Mouse (Mus musculus): ENCODE data around the gene Erh.

The Erh gene

DNA sequence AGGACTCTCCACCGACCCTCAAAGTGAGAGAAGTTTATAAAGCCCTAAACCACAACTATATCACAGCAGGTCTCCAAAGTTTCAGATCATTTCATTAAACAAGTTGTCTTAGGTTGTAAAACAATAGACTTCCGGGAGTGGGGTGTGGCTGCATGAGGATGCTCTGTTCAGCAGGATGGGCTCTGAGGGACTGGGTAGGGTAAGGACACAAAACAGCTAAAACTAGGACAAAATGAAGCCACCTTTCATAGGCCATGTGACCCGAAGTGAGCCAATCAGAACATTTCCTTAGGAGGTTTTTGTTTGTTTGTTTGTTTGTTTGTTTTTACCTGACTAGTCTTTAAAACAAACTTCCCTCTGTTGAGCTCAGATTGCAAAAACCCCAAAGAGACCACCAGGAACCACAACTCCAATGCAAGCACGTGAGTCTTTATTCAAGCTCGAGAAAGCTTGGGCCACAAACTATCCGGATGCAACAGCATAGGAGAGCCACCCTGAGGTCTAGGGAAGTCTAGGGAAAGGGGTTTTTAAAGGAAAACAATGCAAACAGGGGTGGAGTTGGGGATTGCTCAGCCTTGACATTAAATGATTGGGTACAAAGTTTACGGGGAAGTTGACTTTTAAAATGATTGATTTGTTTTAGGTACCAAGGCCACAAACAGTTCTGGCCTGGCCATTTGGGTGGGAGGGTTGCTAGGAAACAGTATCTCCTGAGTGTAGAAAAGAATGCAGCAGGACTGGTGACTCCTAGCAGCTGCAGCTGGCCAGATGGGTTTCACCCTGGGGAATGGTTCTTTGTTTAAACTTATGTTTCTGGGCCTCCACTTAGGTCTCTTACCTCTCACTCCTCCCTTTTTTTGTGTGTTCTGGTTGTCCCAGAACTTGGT, 28.5 kb downstream of the Erh start:
- DNase-seq: no peak

DNA sequence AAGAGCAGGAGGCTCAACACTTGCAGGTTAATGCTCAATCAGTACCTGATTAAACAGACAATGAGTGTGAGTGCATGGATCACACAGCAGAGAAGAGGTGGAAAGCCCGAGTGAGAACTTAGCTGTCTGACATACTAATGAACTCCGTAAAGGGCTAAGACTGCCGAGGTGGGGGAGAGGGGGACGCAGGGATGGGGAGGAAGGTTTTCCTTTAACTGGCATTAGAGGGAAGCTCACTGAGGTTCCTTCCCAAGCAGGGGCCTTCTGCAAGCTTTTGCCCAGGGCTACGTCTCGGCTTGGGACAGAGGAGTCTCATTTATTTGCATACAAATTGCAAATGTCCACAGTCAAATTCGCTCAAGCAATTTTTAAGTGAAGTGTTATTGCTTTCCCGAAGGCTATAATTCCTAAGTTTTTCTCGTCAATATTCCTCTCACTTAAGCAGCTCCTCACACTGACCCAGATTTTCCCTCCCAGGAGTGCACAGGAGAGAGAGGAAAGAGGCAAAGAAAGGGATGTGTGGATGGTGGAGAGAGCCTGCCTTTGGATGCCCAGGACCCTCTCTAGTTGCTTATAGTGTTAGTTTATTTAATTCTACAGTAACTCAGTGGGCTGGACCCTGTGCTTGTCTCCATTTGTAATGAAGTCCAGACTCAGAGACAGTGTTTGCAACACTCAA, 31.9 kb downstream of the Erh start:
- DNase-seq: no peak

DNA sequence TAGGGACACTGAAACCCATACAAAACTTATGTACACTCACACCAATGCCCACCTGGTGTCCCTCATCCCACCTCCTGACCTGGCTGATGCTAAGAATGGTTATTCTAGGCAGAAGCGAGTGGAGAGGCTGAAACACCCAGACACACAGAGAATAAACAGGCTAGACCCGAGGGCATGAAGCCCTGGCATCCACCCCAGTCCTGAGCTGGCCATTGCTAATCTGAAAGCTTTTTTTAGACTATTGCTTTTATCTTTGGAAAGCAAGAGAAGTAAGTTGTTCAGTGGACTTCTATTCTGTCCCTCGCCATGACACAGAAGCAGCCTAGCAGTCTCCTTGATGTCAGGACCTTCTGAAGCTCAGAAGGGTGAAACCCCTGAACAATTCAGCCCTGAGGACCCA, 34.2 kb downstream of the Erh start:
- DNase-seq: no peak

DNA sequence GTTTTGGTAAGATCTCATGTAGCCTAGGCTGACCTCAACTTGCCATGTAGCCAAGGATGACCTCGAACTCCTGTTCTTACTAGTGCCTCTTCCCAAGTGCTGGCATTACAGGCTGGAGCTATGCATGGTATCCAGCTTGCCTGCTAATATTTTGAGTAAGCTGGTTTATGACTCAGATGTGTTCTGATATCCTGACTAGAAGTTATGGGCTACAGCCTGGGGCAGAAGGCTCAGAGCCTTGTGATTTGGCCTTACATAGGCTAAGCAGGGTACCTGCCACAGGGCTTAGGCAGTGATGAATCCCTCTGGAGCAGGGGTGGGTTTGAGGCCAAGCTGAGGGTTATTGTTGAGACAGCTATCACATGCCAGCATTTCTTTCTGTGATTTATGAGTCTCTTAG, 35.6 kb downstream of the Erh start:
- no peak for DNase-seq

DNA sequence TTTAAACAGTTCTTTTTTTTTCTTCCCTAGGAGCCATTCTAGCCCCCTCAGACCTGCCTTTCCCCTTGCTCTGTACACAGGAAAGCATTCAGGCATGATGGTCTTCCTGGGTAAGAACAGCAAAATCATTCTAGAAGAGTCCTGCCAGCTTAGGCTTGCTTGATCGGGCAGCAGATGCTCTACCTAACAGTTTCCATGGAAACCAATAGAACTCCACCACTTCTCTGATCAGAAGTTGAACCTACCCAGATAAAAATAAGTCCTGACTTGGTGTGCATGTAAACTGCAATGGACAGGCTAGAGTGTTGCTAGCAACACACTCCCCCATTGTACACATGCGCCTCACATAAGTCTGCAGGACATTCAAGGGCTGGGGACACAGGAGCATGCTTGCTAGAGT, 39.9 kb downstream of the Erh start:
- no peak for DNase-seq

DNA sequence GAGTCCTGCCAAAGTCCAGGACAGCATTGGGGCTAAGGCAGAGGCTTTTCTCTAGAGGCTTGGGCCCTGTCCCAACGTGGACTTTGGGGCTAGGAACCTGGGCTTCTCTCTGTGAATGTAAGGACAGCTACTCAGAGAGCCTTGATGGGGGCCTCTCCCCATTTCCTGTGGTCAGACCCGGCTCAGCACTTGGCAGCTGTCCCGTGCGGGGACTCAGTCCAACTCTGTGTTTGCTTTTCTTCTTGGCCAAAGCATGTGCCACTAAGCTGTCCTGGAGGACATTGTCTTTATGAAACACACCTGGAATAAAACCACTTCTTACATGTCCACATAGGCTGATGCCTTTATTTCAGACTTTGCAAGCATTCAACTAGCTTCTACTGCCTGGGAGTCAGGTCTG, 40.6 kb downstream of the Erh start:
- DNase-seq: no peak

DNA sequence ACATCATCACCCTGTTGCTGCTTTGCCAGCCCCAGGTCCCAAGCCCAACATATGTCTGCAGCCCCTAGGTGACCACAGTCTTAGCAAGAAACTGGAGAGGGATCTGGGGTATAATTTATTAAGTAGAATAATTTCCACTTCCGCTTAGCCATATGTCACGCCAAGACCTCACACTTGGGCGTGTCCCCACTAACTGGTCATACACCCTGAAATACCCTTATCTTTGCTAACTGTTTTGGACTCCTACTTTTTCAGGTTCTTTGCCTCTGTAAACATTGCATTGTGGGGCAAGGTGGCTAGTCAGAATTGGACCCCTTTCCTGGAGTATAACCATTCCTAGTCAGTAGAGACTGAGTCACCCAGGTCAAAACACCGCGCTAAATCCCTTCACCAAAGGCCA, 41.7 kb downstream of the Erh start:
- no peak for DNase-seq

DNA sequence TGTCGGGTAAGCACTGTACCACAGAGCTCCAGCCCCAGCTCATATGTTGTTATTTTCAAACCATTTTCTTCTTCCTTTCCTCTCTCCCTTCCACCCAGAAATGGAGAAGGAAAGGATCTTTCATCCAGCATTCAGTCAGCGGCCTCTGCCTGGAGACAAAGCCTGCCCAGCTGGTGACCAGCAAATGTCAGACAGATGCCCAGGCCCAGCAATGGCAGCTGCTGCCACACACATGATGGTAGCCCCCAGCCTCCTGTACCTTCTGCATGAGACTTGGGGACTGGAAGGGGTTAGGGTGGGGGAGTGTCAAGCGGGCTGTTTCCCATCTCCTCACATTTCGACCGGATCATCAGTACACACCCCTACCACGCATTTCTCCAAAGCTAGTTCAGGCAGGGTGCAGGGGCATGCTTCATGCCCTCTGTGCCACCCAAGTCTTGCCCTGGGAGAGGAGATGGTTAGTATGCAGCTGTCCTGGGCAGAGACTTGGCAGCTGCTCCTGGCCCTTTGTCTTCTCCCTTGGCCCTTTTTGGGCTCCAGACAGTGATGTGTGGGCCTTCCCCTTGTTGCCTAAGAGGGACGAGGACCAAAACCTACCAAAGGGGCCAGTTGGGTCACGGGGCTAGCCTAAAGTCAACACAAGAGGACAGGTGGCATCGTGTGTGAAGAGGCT, 42.4 kb downstream of the Erh start:
- DNase-seq: no peak

DNA sequence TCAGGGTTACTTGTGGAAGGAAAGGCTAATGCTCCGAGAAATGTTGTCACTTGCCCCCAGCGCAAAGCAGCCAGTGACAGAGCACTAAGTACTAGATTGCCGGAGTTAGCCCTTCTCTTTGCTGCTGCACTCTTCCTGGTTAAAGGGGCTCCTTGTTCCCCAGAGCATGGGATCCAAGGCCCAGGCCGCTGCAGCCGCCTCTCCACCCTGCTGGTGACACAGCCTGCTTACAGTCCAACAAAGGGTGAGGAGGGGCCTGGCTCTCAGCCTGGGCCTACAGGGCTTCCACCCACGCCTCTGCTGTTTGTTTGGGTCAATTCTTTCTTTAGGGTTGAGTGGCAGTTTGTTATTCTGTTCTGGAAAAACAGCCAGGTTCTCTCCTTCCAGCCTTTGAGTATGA, 45.4 kb downstream of the Erh start:
- DNase-seq: no peak

DNA sequence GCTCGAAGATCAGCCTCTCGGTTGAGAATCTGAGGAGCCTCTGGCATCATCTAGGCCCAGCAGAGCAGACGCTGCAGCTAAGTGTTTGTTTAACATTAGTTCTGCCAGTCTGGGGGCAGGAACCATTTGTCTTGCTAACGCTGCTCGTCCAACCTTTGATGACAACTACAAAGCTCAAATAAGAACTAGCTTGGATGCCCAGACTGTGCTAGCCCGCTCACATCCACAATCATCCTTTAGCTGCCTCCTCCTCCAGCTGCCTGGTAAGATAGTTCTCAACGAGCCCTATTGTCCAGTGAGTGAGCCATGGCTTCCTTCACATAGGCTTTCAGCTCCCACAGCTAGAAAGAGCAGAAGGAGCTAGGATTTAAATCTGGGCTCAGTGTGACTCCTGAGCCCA, 45.9 kb downstream of the Erh start:
- no peak for DNase-seq

DNA sequence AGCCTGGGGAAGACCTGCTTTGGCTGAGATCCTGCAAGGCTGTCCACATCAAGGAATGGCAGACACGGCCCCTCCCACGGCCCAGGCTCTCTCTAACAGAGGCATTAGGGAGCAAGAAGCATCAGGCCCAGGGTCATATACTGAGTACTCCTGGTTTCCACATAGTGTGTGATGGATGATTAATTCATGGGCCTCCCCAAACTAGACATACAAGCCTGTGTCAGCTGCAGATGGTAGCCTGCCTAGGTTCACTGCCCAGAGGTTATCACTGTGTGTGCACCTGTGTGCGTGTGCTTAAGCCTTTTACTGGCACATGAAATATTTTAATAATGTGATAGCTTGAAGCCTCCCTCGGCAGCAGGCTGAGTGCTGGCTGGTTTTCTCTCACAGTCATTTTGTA, 48.2 kb downstream of the Erh start:
- DNase-seq: no peak

DNA sequence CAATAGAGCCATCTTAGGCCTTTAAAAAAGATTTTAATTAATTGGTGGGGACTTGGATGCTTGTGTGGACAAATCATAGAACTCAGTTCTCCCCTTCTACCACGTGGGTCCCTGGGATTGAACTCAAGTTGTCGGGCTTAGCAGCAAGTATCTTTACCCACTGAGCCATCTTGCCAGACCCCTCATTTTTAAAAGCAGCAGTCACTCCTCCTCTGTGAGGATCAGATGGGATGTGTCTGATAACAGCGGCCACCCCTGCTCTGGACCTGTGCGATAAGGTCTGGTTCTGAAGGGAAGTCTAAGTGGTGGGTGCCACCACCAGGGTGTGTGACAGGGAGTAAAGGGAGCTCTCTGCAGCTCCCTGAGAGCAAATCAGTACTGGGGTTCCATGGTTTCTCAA, 48.6 kb downstream of the Erh start:
- DNase-seq: no peak

DNA sequence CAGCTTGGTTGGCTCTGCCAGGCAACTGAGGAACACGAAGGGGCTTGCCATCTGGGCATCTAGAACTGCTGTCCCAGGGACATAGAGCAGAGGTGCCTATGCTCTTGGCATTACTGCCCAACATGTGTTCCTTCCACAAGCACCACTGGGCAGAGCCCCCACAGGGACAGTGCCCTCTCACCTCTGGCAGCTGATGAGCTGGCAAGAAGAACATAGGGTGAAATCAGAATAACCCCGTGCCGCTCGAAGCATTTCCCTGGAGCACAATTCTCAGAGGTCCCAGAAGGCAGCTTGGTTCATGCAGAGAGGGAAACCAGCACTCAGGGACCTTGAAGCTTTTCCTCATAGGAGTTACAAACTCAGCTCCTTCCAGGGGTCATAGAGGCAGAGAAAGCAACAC, 49.4 kb downstream of the Erh start:
- DNase-seq: no peak

DNA sequence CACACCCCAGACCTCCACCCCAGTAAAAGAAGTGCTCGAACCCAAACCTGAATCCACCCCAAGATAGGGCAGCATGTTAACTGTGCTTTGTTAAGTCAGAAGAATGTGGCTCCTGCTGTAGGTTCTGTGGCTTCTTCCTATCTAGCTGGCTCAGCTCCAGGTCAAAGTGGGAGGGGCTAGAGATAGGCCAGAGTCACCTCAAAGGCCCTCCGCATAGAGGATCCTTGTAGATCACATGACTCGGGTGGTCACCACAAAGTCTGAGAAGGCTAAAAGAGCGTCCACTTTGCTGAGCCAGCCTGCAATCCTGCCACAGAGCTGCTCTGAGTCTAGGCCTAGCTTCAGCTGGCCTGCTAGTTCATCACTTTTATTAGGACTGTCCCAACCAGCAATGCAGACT, 50.0 kb downstream of the Erh start:
- DNase-seq: no peak

DNA sequence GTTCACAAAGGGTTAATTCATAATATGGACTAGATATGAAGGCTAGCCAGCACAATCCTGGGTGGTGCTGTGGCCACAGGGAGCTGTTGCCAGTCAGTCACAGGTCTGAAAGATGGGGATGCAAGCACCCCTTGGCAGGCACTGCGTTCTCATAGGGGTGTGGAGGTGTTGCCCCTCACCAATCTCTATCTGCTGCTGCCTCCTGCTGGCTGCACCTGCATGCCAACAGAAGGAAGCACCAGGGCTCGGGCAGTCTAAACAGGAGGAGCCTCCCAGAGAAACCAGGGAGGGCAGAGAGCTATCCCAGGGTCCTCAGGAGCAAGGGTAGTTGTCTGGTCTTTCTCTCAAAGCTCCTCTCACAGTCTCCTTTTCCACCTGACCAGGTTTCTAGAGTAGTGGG, 59.2 kb downstream of the Erh start:
- DNase-seq: no peak
